Mouse (Mus musculus) CH12.LX (cell line): ENCODE data around the gene Pcolce2. TPM values are rescaled to one million over a fixed set of nuclear protein-coding genes. Genes with fewer than 3 reads are reported as not detected.

ENCODE experiments used
- DNase-seq: peaks from one replicate; pipeline ENCODE4 v3.0.0-alpha.2; 2013; ENCODE audit errors: extremely low read depth
- H3K27ac ChIP-seq: 2 replicates; pipeline ENCODE4 v1.5.1; 2012; ENCODE audit warnings: low read depth, mild to moderate bottlenecking, control low read depth, moderate library complexity; ENCODE audit not compliant: insufficient read depth
- H3K27me3 ChIP-seq: replicated peaks from 2 replicates; pipeline ENCODE3; 2012; ENCODE audit warnings: inconsistent platforms
- H3K36me3 ChIP-seq, 2 experiments: replicated peaks in 1 of 2; 2 replicates each; pipeline versions ENCODE3 to v1.6.1; 2012; ENCODE audit warnings: inconsistent platforms in 1 of 2, low read length in 1 of 2, mild to moderate bottlenecking in 1 of 2, mixed read lengths in 1 of 2, moderate library complexity in 1 of 2; ENCODE audit not compliant: control insufficient read depth in 1 of 2, insufficient read depth in 1 of 2
- H3K4me1 ChIP-seq, 2 experiments: 2 replicates each; pipeline ENCODE4 v1.6.1; 2012; ENCODE audit warnings: inconsistent platforms in 1 of 2, moderate library complexity in 1 of 2; ENCODE audit not compliant: insufficient read depth in 2 of 2, control insufficient read depth in 1 of 2
- H3K4me2 ChIP-seq: 2 replicates; pipeline ENCODE4 v1.6.1; 2012; ENCODE audit warnings: low read depth, mild to moderate bottlenecking, control low read depth; ENCODE audit not compliant: poor library complexity, insufficient read depth, severe bottlenecking
- H3K4me3 ChIP-seq, 3 experiments: fragments of 150-350 bp in 1 of 3; sonication (generic) in 1 of 3; replicated peaks in 1 of 3; 2 replicates each; pipeline versions ENCODE3 to v1.5.1; 2011 to 2012; ENCODE audit warnings: low read depth in 2 of 3, low read length in 2 of 3, mild to moderate bottlenecking in 2 of 3, moderate library complexity in 2 of 3, control low read depth in 1 of 3, improper control_type of control experiment in 1 of 3, inconsistent platforms in 1 of 3, mixed read lengths in 1 of 3; ENCODE audit not compliant: poor library complexity in 1 of 3
- H3K79me2 ChIP-seq: replicated peaks from 2 replicates; pipeline ENCODE4 v1.6.1; 2012; ENCODE audit warnings: mild to moderate bottlenecking, moderate library complexity; ENCODE audit not compliant: control insufficient read depth, poor library complexity, insufficient read depth, severe bottlenecking; ENCODE audit errors: extremely low read depth
- H3K9ac ChIP-seq: 2 replicates; pipeline ENCODE4 v1.6.1; 2012; ENCODE audit warnings: low read depth, mild to moderate bottlenecking, control low read depth, moderate library complexity; ENCODE audit not compliant: insufficient read depth
- H3K9me3 ChIP-seq: replicated peaks from 2 replicates; pipeline ENCODE3; 2012; ENCODE audit warnings: low read length, inconsistent platforms, mixed read lengths
- BHLHE40 ChIP-seq: IDR thresholded peaks from 2 replicates; pipeline ENCODE4 v1.6.1; 2011; ENCODE audit warnings: mild to moderate bottlenecking, low read depth, low read length, improper control_type of control experiment
- CHD2 ChIP-seq: IDR thresholded peaks from 2 replicates; pipeline ENCODE4 v1.6.1; 2011; ENCODE audit warnings: low read length, improper control_type of control experiment
- CTCF ChIP-seq, 2 experiments: IDR thresholded peaks in 1 of 2; conservative IDR thresholded peaks in 1 of 2; 2 replicates each; pipeline ENCODE4 v1.5.1; 2011 to 2012; ENCODE audit warnings: low read depth in 2 of 2, low read length in 2 of 2, improper control_type of control experiment in 1 of 2, inconsistent platforms in 1 of 2, mild to moderate bottlenecking in 1 of 2, moderate library complexity in 1 of 2
- E2F4 ChIP-seq: IDR thresholded peaks from 2 replicates; pipeline ENCODE4 v1.6.1; 2011; ENCODE audit warnings: low read depth, low read length, improper control_type of control experiment; ENCODE audit not compliant: insufficient replicate concordance
- EP300 ChIP-seq: IDR thresholded peaks from 2 replicates; pipeline ENCODE4 v1.6.1; 2011; ENCODE audit warnings: low read length, improper control_type of control experiment
- ETS1 ChIP-seq: conservative IDR thresholded peaks from 2 replicates; pipeline ENCODE4 v1.6.1; 2012; ENCODE audit warnings: low read depth, mild to moderate bottlenecking, inconsistent platforms, low read length, improper control_type of control experiment, moderate library complexity
- GABPA ChIP-seq: IDR thresholded peaks from 2 replicates; pipeline ENCODE4 v1.6.1; 2012; ENCODE audit warnings: low read depth, low read length, improper control_type of control experiment, inconsistent platforms; ENCODE audit not compliant: insufficient replicate concordance
- IRF4 ChIP-seq: IDR thresholded peaks from 2 replicates; pipeline ENCODE4 v1.6.1; 2014; ENCODE audit warnings: low read depth, mild to moderate bottlenecking, inconsistent platforms, low read length, improper control_type of control experiment
- JUN ChIP-seq: IDR thresholded peaks from 2 replicates; pipeline ENCODE4 v1.6.1; 2011; ENCODE audit warnings: low read depth, mild to moderate bottlenecking, low read length, improper control_type of control experiment, moderate library complexity; ENCODE audit not compliant: insufficient read depth
- JUND ChIP-seq: conservative IDR thresholded peaks from 2 replicates; pipeline ENCODE4 v1.6.1; 2011; ENCODE audit warnings: low read depth, low read length, improper control_type of control experiment
- MAFK ChIP-seq: IDR thresholded peaks from 2 replicates; pipeline ENCODE4 v1.6.1; 2011; ENCODE audit warnings: low read length, improper control_type of control experiment; ENCODE audit not compliant: insufficient replicate concordance
- MEF2A ChIP-seq: IDR thresholded peaks from 2 replicates; pipeline ENCODE4 v1.6.1; 2014; ENCODE audit warnings: low read depth, mild to moderate bottlenecking, inconsistent platforms, low read length, improper control_type of control experiment, borderline replicate concordance
- MYC ChIP-seq: IDR thresholded peaks from 2 replicates; pipeline ENCODE4 v1.6.1; 2011; ENCODE audit warnings: low read depth, mild to moderate bottlenecking, improper control_type of control experiment, low read length
- NELFE ChIP-seq: IDR thresholded peaks from 2 replicates; pipeline ENCODE4 v1.6.1; 2011; ENCODE audit warnings: low read depth, low read length, improper control_type of control experiment
- POLR2A ChIP-seq: IDR thresholded peaks from 2 replicates; pipeline ENCODE4 v1.6.1; 2011; ENCODE audit warnings: low read depth, mild to moderate bottlenecking, improper control_type of control experiment, low read length
- POLR2AphosphoS2 ChIP-seq: IDR thresholded peaks from 2 replicates; pipeline ENCODE4 v1.6.1; 2011; ENCODE audit warnings: low read depth, low read length, improper control_type of control experiment
- RAD21 ChIP-seq: IDR thresholded peaks from 2 replicates; pipeline ENCODE4 v1.6.1; 2011; ENCODE audit warnings: low read depth, mild to moderate bottlenecking, low read length, improper control_type of control experiment, moderate library complexity
- SIN3A ChIP-seq: IDR thresholded peaks from 2 replicates; pipeline ENCODE4 v1.6.1; 2012; ENCODE audit warnings: low read length, improper control_type of control experiment, inconsistent platforms
- UBTF ChIP-seq: IDR thresholded peaks from 2 replicates; pipeline ENCODE4 v1.6.1; 2012; ENCODE audit warnings: low read depth, mild to moderate bottlenecking, inconsistent platforms, low read length, improper control_type of control experiment, moderate library complexity
- USF1 ChIP-seq: IDR thresholded peaks from 2 replicates; pipeline ENCODE4 v1.6.1; 2014; ENCODE audit warnings: low read depth, mild to moderate bottlenecking, inconsistent platforms, low read length, improper control_type of control experiment
- ZC3H11A ChIP-seq: IDR thresholded peaks from 2 replicates; pipeline ENCODE4 v1.6.1; 2012; ENCODE audit warnings: low read depth, mild to moderate bottlenecking, inconsistent platforms, low read length, improper control_type of control experiment
- ZNF384 ChIP-seq: IDR thresholded peaks from 2 replicates; pipeline ENCODE4 v1.6.1; 2012; ENCODE audit warnings: low read depth, low read length, improper control_type of control experiment, inconsistent platforms
- dilution Hi-C: fragments of 300-500 bp; cut with MboI; formaldehyde crosslinking; loops from 2 replicates; pipeline ENCODE4 v1.14.3; 2020; ENCODE audit warnings: low sequenced_read_pairs; ENCODE audit not compliant: extremely low pct_unique_long_range_greater_than_20kb, extremely low pct_ligation_motif_present
- in situ Hi-C: fragments of 300-500 bp; cut with MboI; formaldehyde crosslinking; loops from 3 replicates; pipeline ENCODE4 v1.14.3; 2019; ENCODE audit warnings: low sequenced_read_pairs, low pct_ligation_motif_present, low pct_unique_long_range_greater_than_20kb, mixed read lengths
- polyA plus RNA-seq: library from polyadenylated mRNA; unstranded; fragments of >175 nt; gene quantifications from 2 replicates; pipeline ENCODE4 v1.2.1, GENCODE M21; 2012; ENCODE audit warnings: low read depth; ENCODE audit not compliant: insufficient read length
- total RNA-seq, 2 experiments: library from RNA; depleted of rRNA; stranded (reverse); fragments of 300-350 nt in 1 of 2; fragments of >200 nt in 1 of 2; gene quantifications; 2 replicates each; pipeline ENCODE4 v1.2.3; 2012 to 2014

Gene Pcolce2
- total and polyA plus RNA-seq, 3 experiments, result 0.04 TPM; not detected in 2

- no peak overlapping the region for H3K9ac ChIP-seq
- H3K4me3 ChIP-seq, result no peak overlapping the region
- H3K4me2 ChIP-seq, result no peak overlapping the region
- no peaks in the 10 kb centered on the region for H3K36me3 ChIP-seq
- in situ Hi-C loops, result no loop called here
- H3K27me3 ChIP-seq, result no peaks in the 10 kb centered on the region
- H3K79me2 ChIP-seq, result no peaks in the 10 kb centered on the region
- TF ChIP-seq UBTF (no peak), USF1 (no peak), BHLHE40 (no peak), MYC (no peak), NELFE (no peak), EP300 (no peak), ZC3H11A (no peak)
- TF ChIP-seq, all 38 proteins: peak for 0
- Histone ChIP-seq H3K9me3 (peaks cover 7% of the 10 kb centered on the region), H3K4me1 (no peaks in the 10 kb centered on the region; a peak in 1 of 4 replicates), H3K27ac (no peak overlapping the region)
- dilution Hi-C loops, result no loop called here
- DNase-seq, result no peak
Observed at GRCm38 (mm10) chr9:95636395-95636794, 1.0 kb upstream of the Pcolce2 start.

- H3K4me3 ChIP-seq, result no peak overlapping the region
- H3K9me3 ChIP-seq, result peaks cover 7% of the 10 kb centered on the region
- dilution Hi-C loops, result no loop called here
- no peak overlapping the region for H3K4me2 ChIP-seq
- H3K27me3 ChIP-seq, result no peaks in the 10 kb centered on the region
- H3K79me2 ChIP-seq, result no peaks in the 10 kb centered on the region
- TF ChIP-seq CHD2 (no peak), E2F4 (no peak), SIN3A (no peak), BHLHE40 (no peak), JUND (no peak), GABPA (no peak), ETS1 (no peak), ZC3H11A (no peak), MAFK (no peak), ZNF384 (no peak), CTCF (conservative IDR thresholded peaks at IDR 0.05 in 1 of 2, IDR thresholded peaks at IDR 0.05 in 1 of 2; ENCODE audit: low read depth in 2 of 2, low read length in 2 of 2) (no peak), JUN (no peak), MYC (no peak), RAD21 (no peak), POLR2AphosphoS2 (no peak), POLR2A (no peak), MEF2A (no peak), IRF4 (no peak), EP300 (no peak)
- TF ChIP-seq, all 38 proteins: peak for 0
- H3K27ac ChIP-seq, result no peak overlapping the region
- no peaks in the 10 kb centered on the region for H3K36me3 ChIP-seq
- H3K9ac ChIP-seq, result no peak overlapping the region
- in situ Hi-C loops, result no loop called here
- H3K4me1 ChIP-seq, result no peaks in the 10 kb centered on the region; a peak in 1 of 4 replicates
- DNase-seq, result no peak
Observed at GRCm38 (mm10) chr9:95639919-95640318, 2.5 kb downstream of the Pcolce2 start.
